In genomic region chr5:53242865-53243499, GRCm38 (mm10) we compare ENCODE assay signal across 27 mouse cellular contexts. TPM values are rescaled to one million over a fixed set of nuclear protein-coding genes. Genes with fewer than 3 reads are reported as not detected.
A peak's percentile ranks its signal among the peaks of the same experiment; 100 is the strongest.
DNase-seq lines count a peak whose midpoint lies in the region; ATAC-seq and TF ChIP-seq lines count a peak whose summit lies in the region.
"Had no signal": no experiment of that assay in that cellular context is flagged by ENCODE, and none has a peak within 500 bp of the region (broad histone marks: within the 10 kb centered on the region; RNA-seq: fewer than 3 reads in every experiment).

No protein-coding gene starts in this region.

- TF ChIP-seq EP300 in liver, postnatal 0 days (IDR thresholded peaks at IDR 0.05; ENCODE audit: low read depth), result no peak

- DNase-seq in frontal cortex, adult 2 months (ENCODE audit: extremely low spot score in 1 of 2, low spot score in 1 of 2), result peak; percentile 29 to 67
- DNase-seq in frontal cortex, postnatal 14 days (ENCODE audit: low spot score in 2 of 2), result no peak
- DNase-seq in left cerebral cortex, adult 18-20 months (ENCODE audit: low spot score in 2 of 2), result peak; percentile 36 to 44
- no peak for DNase-seq in left cerebral cortex, postnatal 4 days
- DNase-seq in left cerebral cortex, postnatal 36 days (ENCODE audit: low spot score in 2 of 2), result peak; percentile 50
- DNase-seq in liver, postnatal 0 days, result no peak
- no peak for DNase-seq in embryo, embryonic 11 days
- DNase-seq: adrenal gland, postnatal 36 days; B cell, adult 2 months; cerebellum, adult 11-12 months; gastrocnemius, postnatal 36 days; heart, adult 2 months; heart, postnatal 14 days; liver, embryonic 13.5 days; lung, postnatal 36 days had no signal

- H3K4me2 ChIP-seq in forebrain, embryonic 16.5 days (ENCODE audit: low read length), result no peak overlapping the region
- no peak overlapping the region for H3K4me2 ChIP-seq in liver, postnatal 0 days (ENCODE audit: low read depth, low read length)
- H3K4me2 ChIP-seq: heart, embryonic 13.5 days; hindbrain, embryonic 12.5 days; kidney, embryonic 15.5 days; liver, embryonic 13.5 days; lung, embryonic 14.5 days; midbrain, embryonic 13.5 days had no signal

- ATAC-seq in forebrain, embryonic 16.5 days, result peak; percentile 46
- no peak for ATAC-seq in liver, postnatal 0 days
- ATAC-seq: intestine, postnatal 0 days; midbrain, embryonic 13.5 days; Patski had no signal

- H3K36me3 ChIP-seq in forebrain, embryonic 16.5 days (ENCODE audit: control insufficient read depth, insufficient read depth), result no peaks in the 10 kb centered on the region
- H3K36me3 ChIP-seq in liver, postnatal 0 days (replicated peaks; ENCODE audit: insufficient read depth, low read length), result no peaks in the 10 kb centered on the region
- H3K36me3 ChIP-seq: G1E; heart, embryonic 13.5 days; hindbrain, embryonic 12.5 days; kidney, embryonic 15.5 days; liver, embryonic 13.5 days; midbrain, embryonic 13.5 days had no signal

- H3K27me3 ChIP-seq in forebrain, embryonic 16.5 days (replicated peaks; ENCODE audit: control insufficient read depth, insufficient read depth, low read length), result no peaks in the 10 kb centered on the region
- no peaks in the 10 kb centered on the region for H3K27me3 ChIP-seq in liver, postnatal 0 days (ENCODE audit: insufficient read depth, low read length)
- H3K27me3 ChIP-seq: CH12.LX; heart, embryonic 13.5 days; kidney, embryonic 15.5 days; Patski had no signal

- no peak overlapping the region for H3K4me3 ChIP-seq in forebrain, embryonic 16.5 days (replicated peaks; ENCODE audit: low read length)
- no peak overlapping the region for H3K4me3 ChIP-seq in liver, postnatal 0 days (ENCODE audit: low read depth, low read length)
- H3K4me3 ChIP-seq: heart, adult 2 months; heart, embryonic 13.5 days; hindbrain, embryonic 12.5 days; kidney, embryonic 15.5 days; liver, embryonic 13.5 days; megakaryocyte, embryonic 14.5 days; midbrain, embryonic 13.5 days had no signal

- intact Hi-C loops in left cerebral cortex, postnatal 4 days (cut with DNase I), result no loop called here
- intact Hi-C loops in left cerebral cortex, postnatal 36 days (cut with DNase I), result no loop called here

- WGBS in forebrain, embryonic 16.5 days, result 54% methylated on average over 7 of the region's 7 CpGs
- 79% methylated on average over 7 of the region's 7 CpGs for WGBS in liver, postnatal 0 days (ENCODE audit: insufficient replicate concordance)

- no peak overlapping the region for H3K9ac ChIP-seq in forebrain, embryonic 16.5 days (replicated peaks; ENCODE audit: low read depth, low read length)
- no peak overlapping the region for H3K9ac ChIP-seq in liver, postnatal 0 days (replicated peaks)
- H3K9ac ChIP-seq: heart, embryonic 13.5 days; hindbrain, embryonic 12.5 days; kidney, embryonic 15.5 days; liver, embryonic 13.5 days; lung, embryonic 14.5 days; midbrain, embryonic 13.5 days had no signal

- no peaks in the 10 kb centered on the region for H3K9me3 ChIP-seq in forebrain, embryonic 16.5 days (ENCODE audit: control insufficient read depth, low read length)
- H3K9me3 ChIP-seq in liver, postnatal 0 days (ENCODE audit: low read length), result no peaks in the 10 kb centered on the region
- H3K9me3 ChIP-seq: G1E; heart, embryonic 13.5 days; hindbrain, embryonic 12.5 days; kidney, embryonic 15.5 days; liver, embryonic 13.5 days; megakaryocyte, embryonic 14.5 days; midbrain, embryonic 13.5 days had no signal

- H3K27ac ChIP-seq in forebrain, embryonic 16.5 days (ENCODE audit: low read length), result peak overlapping the region; percentile 59
- no peak overlapping the region for H3K27ac ChIP-seq in liver, postnatal 0 days (ENCODE audit: low read depth)
- H3K27ac ChIP-seq: heart, adult 2 months; heart, embryonic 13.5 days; hindbrain, embryonic 12.5 days; kidney, embryonic 15.5 days; liver, embryonic 13.5 days; midbrain, embryonic 13.5 days; stomach, postnatal 0 days had no signal

- no peak for TF ChIP-seq CTCF in liver, postnatal 0 days (IDR thresholded peaks at IDR 0.05; ENCODE audit: low read depth)

- H3K4me1 ChIP-seq in forebrain, embryonic 16.5 days (replicated peaks; ENCODE audit: control insufficient read depth, insufficient read depth, low read length), result peaks cover 14% of the 10 kb centered on the region
- H3K4me1 ChIP-seq in liver, postnatal 0 days (ENCODE audit: insufficient read depth), result no peaks in the 10 kb centered on the region
- H3K4me1 ChIP-seq: liver, embryonic 13.5 days; megakaryocyte, embryonic 14.5 days had no signal

RNA-seq across cellular contexts. Expression of gene Smim20, which starts 23.9 kb away (rescaled TPM):
- polyA plus RNA-seq in frontal cortex, adult 2 months (2012; rRNA removed), result 69.5 and 75.7 TPM in 2 replicates
- 10 to 100 TPM; 29.2 to 34.2 TPM for total RNA-seq in left cerebral cortex, adult 18-20 months (2021)
- 10 to 100 TPM; 25.7 to 27.6 TPM for total RNA-seq in left cerebral cortex, postnatal 4 days (2021)
- polyA plus RNA-seq in forebrain, embryonic 16.5 days (2015; fragmentation: Nextera tagmentation; extraction: Ambion mirVana), result 63.6 and 75.6 TPM in 2 replicates
- 10 to 100 TPM; 33.5 to 40.5 TPM for total RNA-seq in left cerebral cortex, postnatal 36 days (2021)
- 65.1 and 65.9 TPM in 2 replicates for polyA plus RNA-seq in liver, postnatal 0 days (2015; fragmentation: Nextera tagmentation; extraction: Ambion mirVana)

RNA-seq across cellular contexts. Expression of gene Sel1l3, which starts 29.3 kb away (rescaled TPM):
- polyA plus RNA-seq in frontal cortex, adult 2 months (2012; rRNA removed), result 28.3 and 28.8 TPM in 2 replicates
- total RNA-seq in left cerebral cortex, adult 18-20 months (2021), result 10 to 100 TPM; 56.9 to 63.9 TPM
- total RNA-seq in left cerebral cortex, postnatal 4 days (2021), result 10 to 100 TPM; 51.9 to 60.8 TPM
- 9.9 and 10.2 TPM in 2 replicates for polyA plus RNA-seq in forebrain, embryonic 16.5 days (2015; fragmentation: Nextera tagmentation; extraction: Ambion mirVana)
- 10 to 100 TPM; 63.4 to 74.2 TPM for total RNA-seq in left cerebral cortex, postnatal 36 days (2021)
- polyA plus RNA-seq in liver, postnatal 0 days (2015; fragmentation: Nextera tagmentation; extraction: Ambion mirVana), result 0.84 and 0.93 TPM in 2 replicates
- polyA plus RNA-seq: G1E had no signal

Comparison
In these comparisons a context has a peak if more than half of its experiments do, and no peak if none do; other contexts are left out.
1. DNase-seq: peak in frontal cortex, adult 2 months (2 of 2), left cerebral cortex, adult 18-20 months (2 of 2) and left cerebral cortex, postnatal 36 days (2 of 2); none in frontal cortex, postnatal 14 days (0 of 2), left cerebral cortex, postnatal 4 days (single experiment), liver, postnatal 0 days (single experiment) and embryo, embryonic 11 days (single experiment).